Mouse (Mus musculus) right cerebral cortex, postnatal 10 days (tissue): Measurements from ENCODE around the gene Nans.

Experiments
- DNase-seq, 2 experiments: peaks; one replicate each; pipeline ENCODE4 v3.0.0; 2021; ENCODE audit warnings: low spot score in 2 of 2

Nans gene

GRCm38 (mm10) chr4:46489028-46489925 is at the start of gene Nans:
TSS of gene Nans (plus strand) at chr4:46489248.
- peak; percentile 97 for DNase-seq

- no peak for DNase-seq
Measured at GRCm38 (mm10) chr4:46442501-46442900, 46.5 kb upstream of the Nans start.

- no peak for DNase-seq
Measured at GRCm38 (mm10) chr4:46445237-46445945, 43.7 kb upstream of the Nans start.

GRCm38 (mm10) chr4:46447461-46447860 is 41.6 kb upstream of the Nans start:
- DNase-seq, result no peak

GRCm38 (mm10) chr4:46448886-46449285 is 40.2 kb upstream of the Nans start:
- peak; percentile 31 to 52 for DNase-seq

- DNase-seq, result no peak
Measured at GRCm38 (mm10) chr4:46450020-46450518, 39.0 kb upstream of the Nans start.

- DNase-seq, result peak; percentile 94 to 95
Measured at GRCm38 (mm10) chr4:46450519-46451131, 38.4 kb upstream of the Nans start, which contains the start of gene Anp32b. TSS of gene Anp32b (plus strand) at chr4:46450902.

GRCm38 (mm10) chr4:46451240-46451757 is 37.7 kb upstream of the Nans start:
- DNase-seq, result peak; percentile 77 to 78

GRCm38 (mm10) chr4:46451758-46452480 is 37.1 kb upstream of the Nans start:
- peak; percentile 78 for DNase-seq

- peak; percentile 73 to 79 for DNase-seq
Measured at GRCm38 (mm10) chr4:46452481-46452850, 36.6 kb upstream of the Nans start.

GRCm38 (mm10) chr4:46452855-46453719 is 36.0 kb upstream of the Nans start:
- no peak for DNase-seq

- no peak for DNase-seq
Measured at GRCm38 (mm10) chr4:46454097-46454864, 34.8 kb upstream of the Nans start.

GRCm38 (mm10) chr4:46456762-46457161 is 32.3 kb upstream of the Nans start:
- DNase-seq, result no peak

GRCm38 (mm10) chr4:46457186-46457585 is 31.9 kb upstream of the Nans start:
- DNase-seq, result no peak

- no peak for DNase-seq
Measured at GRCm38 (mm10) chr4:46458411-46458810, 30.6 kb upstream of the Nans start.

- peak in 1 of 2 experiments; percentile 67 for DNase-seq
Measured at GRCm38 (mm10) chr4:46463130-46463830, 25.8 kb upstream of the Nans start.

GRCm38 (mm10) chr4:46465740-46466139 is 23.3 kb upstream of the Nans start:
- DNase-seq, result no peak

- DNase-seq, result no peak
Measured at GRCm38 (mm10) chr4:46475101-46475500, 13.9 kb upstream of the Nans start.

GRCm38 (mm10) chr4:46479081-46479480 is 10.0 kb upstream of the Nans start:
- DNase-seq, result no peak
